Mouse (Mus musculus): ENCODE measurements around the gene Ppard.
A peak's percentile ranks its signal among the peaks of the same experiment; 100 is the strongest.

Gene Ppard

DNA sequence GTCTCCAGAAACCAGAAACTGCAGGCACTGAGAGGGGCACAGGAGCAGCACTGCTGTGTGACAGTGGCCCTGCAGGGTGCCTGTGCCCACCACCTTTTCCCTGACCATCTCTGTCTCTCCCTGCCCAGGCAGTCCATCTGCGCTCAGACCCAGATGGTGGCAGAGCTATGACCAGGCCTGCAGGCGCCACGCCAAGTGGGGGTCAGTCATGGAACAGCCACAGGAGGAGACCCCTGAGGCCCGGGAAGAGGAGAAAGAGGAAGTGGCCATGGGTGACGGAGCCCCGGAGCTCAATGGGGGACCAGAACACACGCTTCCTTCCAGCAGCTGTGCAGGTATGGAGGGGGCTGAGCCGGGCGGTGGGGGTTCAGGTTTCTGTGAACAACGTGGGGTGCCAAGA is 53.6 kb downstream of the Ppard start:
- no peak for DNase-seq (ENCODE audit: low read depth)

DNA sequence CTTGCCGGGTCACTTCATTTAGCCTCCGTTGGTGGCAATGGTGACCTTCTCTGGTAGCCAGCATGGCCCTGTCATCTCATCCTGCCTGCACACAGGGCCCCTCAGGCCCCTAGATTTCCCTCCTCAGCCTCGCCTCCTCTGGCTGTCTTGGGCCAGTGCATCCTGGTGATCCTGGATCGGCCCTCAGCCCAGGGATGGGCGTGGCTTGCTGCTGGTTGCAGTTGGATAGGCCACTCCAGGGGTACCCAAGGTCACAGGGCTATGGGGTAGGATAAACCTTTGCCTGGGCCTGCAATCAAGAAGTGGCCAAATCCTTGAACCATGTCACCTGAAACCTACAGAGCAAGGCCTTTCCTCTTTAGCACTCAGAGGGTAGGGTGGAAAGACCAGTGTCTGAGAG is 54.5 kb downstream of the Ppard start:
- DNase-seq (ENCODE audit: low read depth): no peak

DNA sequence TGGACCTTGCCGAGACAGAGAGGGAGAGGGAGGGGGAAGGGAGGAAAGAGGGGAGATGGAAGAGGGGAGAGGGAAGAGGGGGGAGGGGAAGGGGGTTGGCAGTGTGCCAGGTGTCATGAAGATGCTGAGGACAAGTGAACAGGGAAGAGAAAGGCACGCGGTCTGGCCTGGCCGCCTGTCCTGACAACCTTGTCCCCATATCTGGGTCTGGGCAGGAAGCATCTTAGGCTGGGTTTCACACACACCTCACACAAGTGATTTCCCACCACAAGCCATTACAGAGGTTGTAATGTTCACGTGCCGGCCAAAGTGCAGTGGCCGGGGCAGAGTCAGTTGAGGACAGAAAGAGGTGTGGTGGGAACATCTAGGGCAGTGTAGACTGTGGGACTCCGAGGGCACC is 55.1 kb downstream of the Ppard start:
- DNase-seq (ENCODE audit: low read depth): no peak

DNA sequence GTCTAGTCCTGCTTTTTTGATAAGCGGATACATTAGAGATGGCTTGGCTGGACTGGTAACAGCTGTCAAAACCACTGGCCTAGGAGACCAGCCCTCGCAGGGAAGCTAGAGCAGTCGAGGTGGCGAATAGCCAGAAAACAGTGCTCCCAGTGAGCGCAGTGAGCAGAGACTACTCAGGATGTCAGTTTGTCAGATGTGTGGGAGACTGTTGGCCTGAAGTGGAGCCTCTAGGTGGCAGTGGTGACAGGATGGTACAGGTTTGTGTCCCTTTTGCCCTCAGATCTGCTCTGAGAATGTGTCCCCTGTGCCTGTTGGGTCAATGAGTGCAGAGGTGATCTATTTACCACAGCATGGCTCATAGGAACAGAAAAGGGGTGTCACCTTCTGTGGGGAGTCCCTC is 55.5 kb downstream of the Ppard start:
- peak; percentile 56 for DNase-seq (ENCODE audit: low read depth)

DNA sequence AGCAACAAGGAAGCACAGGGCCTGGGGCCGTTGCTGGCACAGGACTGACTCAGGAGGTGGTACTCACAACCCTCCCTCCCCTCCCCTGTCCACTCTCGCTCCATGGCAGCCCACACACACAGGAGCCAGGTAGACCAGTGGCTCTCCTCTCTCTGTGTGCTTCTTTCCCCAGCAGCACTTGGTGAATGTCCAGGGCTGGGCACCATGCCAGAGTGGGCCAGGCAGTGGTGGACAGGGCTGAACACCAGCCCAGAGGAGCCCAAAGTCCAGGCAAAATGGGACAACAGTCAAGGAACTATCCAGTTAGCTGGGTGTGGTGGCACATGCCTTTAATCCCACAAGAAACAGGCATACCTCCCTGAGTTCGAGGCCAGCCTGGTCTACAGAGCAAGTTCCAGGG is 57.8 kb downstream of the Ppard start:
- DNase-seq (ENCODE audit: low read depth): no peak

DNA sequence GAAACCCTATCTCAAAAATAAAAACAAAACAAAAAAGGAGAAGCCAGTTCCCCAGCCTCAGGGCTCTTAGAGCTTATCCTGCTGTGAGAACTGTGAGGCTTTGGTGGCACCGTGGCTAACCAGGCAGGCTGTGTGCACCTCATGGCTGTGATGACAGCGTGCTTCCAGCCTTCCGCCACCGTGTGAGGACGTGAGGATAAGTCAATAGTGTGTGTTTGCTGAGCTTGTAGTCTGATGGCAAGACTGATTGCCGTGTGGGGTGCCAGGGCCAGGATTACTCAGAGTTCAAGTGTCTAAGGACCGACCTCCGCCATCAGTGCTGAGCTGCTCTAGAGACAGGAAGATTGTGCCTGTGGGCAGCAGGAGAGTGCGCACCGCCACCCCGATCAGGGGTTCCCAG is 58.2 kb downstream of the Ppard start:
- peak; percentile 40 for DNase-seq (ENCODE audit: low read depth)

DNA sequence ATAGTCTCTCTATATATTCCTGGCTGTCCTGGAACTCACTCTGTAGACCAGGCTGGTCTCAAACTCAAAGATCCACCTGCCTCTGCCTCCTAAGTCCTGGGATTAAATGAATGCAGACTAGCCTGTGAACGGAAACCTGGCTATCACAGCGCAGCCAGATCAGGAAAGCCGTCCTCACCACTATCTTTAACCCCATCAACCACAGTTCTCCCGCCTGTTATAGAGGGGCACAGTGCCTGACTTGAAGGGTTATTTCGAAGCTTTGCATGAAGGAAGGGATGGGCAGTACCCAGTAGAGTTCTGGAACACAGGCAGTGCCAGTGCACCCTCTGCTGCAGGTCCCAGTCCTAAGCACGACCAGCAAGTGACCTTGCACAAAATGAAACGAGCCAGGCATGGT is 58.8 kb downstream of the Ppard start:
- DNase-seq (ENCODE audit: low read depth): peak; percentile 59

DNA sequence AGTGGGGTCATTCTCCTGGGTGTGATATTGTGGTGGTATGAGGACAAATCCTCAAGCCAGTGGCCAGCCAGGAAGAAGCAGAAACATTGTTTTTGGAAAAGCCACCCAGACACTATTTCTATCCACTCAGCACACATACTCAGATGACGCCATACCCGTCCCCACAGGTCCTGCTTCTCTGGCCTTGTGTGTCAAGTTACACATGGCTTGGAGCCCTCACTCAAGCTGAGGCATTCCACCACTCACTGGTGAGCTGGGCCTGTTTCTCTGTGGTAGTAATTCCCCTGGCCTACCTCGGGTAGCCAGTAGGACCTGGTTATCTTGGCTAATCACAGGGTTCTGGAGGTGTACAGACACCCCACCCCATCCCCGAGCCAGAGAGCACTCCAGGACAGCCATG is 61.2 kb downstream of the Ppard start:
- no peak for DNase-seq (ENCODE audit: low read depth)

DNA sequence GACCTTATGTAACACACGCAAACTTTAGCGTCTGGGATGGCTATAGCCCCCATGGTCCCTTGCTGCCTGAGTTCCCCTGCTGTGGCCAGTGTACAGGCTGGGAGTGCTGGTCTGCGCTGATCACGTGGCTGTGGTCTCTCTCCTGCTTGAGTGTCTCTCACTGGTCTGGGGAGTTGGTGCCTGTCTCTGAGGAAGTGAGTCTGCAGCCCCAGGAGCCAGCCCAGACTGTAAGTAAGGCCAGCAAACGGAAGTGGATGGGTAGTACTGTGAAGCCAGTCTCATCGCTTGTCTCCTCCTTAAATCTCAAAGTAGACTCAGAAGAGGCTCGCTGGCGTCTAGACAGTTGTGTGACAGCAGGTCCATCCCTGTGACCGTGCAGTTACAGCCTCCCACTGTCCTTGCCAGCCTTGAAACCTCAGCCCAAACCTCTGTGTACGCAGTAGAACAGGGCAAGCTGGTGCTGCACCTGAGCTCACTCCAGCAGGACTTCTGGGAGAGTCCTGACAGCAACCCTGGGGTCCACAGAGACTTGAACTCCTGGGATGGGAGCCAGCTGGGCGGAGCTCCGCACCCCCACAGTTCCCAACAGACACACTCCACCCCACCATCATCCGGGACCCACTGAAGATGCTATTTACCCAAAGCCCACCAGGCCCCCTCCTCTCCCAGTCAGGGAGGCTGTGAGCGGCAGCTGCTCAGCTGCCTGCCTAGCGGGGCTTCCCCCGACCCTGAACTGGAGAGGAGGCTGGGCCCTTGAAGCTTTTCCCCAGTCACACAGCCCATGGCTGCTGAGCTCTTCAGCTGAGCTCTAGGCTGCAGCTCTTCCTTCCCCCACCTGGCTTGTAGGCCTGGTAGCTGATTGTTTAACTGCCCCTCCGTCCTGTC is 62.2 kb downstream of the Ppard start:
- DNase-seq (ENCODE audit: low read depth): no peak

DNA sequence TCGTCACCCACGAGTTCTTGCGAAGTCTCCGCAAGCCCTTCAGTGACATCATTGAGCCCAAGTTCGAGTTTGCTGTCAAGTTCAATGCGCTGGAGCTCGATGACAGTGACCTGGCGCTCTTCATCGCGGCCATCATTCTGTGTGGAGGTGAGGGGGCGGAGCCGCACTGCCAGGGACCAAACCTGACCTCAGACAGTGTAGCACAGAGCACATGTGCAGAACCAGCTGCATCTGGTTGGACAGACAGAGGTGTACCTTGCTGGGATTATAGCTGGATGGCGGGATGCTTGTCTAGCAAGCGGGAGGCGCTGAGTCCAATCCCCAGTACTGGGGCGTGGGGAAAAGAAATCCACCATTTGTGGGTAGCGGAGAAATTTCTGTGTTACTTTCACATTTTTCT is 66.4 kb downstream of the Ppard start:
- no peak for DNase-seq (ENCODE audit: low read depth)

DNA sequence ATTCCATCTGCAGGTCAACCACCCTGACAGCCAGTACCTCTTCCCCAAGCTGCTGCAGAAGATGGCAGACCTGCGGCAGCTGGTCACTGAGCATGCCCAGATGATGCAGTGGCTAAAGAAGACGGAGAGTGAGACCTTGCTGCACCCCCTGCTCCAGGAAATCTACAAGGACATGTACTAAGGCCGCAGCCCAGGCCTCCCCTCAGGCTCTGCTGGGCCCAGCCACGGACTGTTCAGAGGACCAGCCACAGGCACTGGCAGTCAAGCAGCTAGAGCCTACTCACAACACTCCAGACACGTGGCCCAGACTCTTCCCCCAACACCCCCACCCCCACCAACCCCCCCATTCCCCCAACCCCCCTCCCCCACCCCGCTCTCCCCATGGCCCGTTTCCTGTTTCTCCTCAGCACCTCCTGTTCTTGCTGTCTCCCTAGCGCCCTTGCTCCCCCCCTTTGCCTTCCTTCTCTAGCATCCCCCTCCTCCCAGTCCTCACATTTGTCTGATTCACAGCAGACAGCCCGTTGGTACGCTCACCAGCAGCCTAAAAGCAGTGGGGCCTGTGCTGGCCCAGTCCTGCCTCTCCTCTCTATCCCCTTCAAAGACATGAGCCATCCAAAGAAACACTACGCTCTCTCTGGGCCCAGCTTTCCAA is 67.3 kb downstream of the Ppard start:
- DNase-seq (ENCODE audit: low read depth): no peak

DNA sequence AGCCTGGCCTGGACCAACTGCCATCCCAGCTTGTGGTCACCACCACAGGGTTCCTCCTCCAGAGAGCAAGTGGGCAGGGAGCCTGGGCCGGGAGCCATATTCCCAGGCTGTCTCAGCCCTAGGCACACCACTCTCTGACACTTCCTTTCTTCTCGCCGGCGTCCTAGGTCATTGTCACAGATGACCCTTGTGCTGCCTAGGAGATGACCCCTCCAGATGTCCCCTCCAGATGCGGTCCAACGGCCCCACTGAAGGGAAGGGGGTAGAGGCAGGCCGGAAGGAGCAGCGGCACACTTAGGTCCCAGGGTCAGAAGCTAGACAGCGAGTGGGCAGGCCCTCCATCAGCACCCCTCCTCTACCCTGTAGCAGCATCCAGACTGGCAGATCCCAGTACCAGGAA is 67.8 kb downstream of the Ppard start:
- no peak for DNase-seq (ENCODE audit: low read depth)

DNA sequence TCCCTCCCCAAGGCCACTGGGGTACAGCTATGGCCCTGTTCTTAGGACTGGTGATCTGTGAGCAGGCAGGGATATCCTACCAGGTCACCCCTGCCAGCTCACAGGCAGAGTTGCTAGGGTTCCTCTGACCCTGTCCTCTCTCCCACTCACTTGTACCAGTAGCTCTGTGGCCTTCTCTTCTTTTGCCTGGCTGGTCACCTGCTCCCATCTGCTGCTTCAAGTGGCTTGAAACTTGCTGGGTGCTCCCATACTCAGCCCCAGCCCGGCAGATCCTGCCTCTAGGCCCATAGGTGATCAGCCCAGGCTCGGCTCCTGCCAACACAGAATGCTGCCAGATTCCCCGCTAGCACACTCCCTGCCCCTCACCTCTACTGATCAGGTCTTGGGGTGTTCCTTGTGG is 68.3 kb downstream of the Ppard start:
- no peak for DNase-seq (ENCODE audit: low read depth)

DNA sequence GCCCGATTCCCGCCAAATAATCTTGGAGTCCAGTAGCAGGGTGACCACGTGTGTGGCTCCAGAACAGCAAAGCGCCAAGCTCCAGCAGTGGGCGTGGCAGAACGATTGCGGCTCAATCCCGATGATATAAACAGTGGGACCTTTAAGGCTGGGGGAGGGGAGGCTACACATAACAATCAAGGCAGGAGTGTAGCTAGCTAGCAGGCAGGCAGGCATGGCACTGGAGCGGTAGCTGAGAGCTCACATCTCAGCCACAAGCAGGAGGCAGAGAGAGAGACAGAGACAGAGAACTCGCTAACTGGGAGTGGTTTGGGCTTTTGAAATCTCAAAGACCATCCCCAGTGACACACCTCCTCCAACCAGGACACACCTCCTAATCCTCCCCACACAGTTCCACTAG is 72.7 kb downstream of the Ppard start:
- no peak for DNase-seq (ENCODE audit: low read depth)

DNA sequence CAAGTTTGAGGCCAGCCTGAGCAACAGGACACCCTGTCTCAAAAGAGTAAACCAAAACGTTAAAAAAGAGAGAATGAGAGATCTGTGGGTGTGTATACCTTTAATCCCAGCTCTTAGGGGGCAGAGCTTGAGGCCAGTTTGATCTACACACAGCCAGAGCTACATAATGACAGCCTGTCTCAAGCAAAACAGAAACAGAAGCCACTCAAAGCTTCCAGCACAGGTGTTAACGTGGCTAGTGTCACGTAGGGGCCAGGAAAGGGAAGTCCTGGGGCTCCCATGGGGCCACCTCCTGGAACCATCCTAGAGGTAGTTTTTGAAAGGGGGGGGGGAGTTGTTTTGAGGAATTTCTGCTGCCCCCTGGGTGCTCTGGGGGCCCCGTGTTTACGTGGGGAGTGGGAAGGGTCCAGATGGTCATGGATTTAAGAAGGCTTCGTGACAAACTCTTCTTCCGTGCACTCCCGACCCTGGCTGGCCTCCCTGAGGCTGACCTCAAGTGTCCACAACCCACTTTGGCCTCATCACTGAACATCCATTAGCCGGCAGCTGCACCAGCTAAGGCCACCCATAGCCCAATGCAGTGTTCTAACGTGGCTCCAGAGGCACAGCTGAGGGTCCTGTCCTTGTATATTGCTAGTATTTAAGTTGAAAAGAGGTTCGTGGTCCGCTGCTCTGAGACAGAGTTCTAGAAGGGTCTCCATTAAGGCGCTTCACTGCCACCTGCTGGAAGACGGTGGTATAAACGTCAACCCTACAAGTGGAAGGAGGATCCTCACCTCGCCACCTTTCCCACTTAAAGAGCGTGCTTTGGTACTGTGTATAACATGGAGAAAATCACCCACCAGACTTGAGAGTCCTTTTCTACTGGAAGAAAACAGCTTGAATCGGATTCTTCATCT is 76.0 kb downstream of the Ppard start:
- DNase-seq (ENCODE audit: low read depth): peak; percentile 95

DNA sequence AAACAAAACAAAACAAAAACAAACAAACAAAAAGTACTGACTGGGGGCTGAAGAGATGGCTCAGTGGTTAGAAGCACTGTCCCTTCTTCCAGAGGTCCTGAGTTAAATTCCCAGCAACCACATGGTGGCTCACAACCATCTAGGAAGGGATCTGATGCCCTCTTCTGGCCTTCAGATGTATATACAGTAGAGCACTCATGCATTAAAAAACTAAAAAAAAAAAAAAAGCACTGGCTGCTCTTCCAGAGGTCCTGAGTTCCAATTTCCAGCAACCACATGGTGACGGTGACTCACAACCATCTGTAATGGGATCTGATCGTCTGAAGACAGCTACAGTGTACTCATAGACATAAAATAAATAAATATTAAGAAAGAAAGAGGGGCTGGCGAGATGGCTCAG is 78.3 kb downstream of the Ppard start:
- peak; percentile 44 for DNase-seq (ENCODE audit: low read depth)

DNA sequence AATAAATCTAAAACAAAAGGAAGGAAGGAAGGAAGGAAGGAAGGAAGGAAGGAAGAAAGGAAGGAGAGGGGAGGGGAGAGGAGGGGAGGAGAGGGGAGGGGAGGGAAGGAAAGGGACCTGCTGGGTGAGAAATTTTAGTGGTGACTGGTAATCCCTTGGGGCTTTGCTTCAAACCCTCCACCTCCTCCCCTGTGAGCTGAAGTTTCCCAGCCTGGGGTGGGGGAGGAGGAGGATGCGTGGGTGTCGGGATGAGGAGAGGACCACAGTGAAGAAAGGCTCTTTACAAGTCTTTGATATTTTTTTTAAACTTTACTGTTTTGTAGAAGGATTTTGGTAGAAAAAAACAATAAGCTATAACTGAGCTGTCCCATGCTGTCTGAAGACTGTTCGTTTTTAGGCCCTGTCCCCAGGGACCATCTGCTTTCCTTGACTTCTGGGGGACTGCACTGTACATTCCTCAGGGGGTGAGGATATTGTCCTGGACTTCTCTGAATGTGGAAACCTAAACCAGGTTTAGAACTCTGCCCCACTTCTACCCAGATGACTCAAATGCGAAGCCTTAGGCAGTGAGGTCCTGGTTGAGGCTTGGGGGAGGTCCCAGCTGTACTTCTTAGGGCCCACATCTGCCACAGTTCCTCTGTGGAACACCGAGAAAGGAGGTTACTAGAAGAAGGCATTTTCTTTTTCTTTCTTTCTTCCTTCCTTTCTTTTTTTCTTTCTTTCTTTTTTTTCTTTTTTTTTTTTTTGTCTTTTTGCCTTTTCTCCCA is 79.0 kb downstream of the Ppard start:
- peak; percentile 34 for DNase-seq (ENCODE audit: low read depth)

DNA sequence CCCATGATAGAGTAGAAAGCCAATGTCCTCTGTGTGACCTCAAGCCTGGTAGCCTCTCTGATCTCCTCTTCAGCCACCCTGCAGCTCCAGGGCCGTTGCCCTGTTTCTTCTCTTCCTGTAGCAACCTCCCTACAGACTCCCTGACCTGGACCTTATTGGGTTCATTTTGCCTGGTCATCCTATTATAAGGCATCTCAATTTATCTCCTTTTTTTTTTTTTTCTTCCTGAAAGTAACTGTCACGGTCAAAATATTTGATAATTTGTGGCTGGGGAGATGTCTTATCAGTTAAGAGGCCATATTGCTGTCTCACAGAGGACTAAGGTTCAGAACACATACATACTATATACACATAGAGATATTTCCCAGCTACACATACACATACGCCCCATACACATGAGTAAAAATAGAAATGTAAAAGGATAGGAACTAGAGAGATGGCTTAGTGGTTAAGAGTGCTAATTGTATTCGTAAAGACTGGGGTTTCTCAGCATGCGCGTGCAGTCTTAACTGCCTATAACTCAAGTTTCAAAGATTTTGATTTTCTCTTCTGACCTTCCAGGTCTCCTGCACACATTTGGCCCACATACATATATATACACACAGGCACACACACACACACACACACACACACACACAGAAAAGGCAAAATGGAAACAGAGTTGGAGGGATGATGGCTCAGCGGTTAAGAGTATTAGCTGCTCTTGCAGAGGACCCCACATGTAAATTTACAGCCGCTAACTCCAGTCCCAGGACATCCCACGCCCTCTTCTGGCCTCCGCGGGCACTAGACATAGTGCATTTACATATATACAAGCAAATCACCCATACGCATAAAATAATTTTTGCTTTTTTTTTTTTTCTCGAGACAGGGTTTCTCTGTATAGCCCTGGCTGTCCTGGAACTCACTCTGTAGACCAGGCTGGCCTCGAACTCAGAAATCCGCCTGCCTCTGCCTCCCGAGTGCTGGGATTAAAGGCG is 80.0 kb downstream of the Ppard start:
- peak; percentile 69 for DNase-seq (ENCODE audit: low read depth)

DNA sequence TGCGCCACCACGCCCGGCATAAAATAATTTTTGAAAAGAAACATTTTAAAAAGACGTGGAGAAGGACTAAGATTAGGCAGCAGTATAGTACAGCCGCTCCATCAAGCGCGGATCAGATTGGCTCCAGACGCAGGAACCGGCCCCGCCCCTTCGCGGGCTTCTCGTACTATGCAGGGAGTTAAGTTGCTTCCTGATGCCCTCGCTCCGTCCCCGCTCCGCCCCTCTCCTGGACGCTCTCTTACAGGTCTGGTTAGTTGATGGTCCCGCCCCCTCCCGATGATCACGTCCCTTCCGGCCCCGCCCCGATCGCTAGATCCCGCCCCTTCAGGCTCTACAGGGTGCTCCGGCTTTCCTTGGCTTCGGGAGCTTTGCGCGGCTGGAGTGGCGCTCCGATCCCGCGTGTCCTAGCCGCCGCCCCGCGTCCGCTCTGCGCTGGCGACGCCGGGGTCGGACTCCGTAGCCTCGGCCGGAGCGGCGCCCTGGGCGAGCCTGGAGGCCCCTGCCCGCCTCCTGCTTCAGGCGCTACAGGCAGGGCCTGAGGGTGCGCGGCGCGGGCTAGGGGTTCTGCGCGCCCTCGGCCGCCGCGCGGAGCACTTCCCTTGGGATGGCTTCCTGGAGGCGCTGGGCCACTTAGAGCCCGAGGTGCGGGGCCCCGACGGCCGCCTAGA is 80.8 kb downstream of the Ppard start, which contains the start of gene Fance:
TSS of gene Fance (plus strand) at position 308 of the 668 bp plus-strand sequence.
- DNase-seq (ENCODE audit: low read depth): peak; percentile 100

DNA sequence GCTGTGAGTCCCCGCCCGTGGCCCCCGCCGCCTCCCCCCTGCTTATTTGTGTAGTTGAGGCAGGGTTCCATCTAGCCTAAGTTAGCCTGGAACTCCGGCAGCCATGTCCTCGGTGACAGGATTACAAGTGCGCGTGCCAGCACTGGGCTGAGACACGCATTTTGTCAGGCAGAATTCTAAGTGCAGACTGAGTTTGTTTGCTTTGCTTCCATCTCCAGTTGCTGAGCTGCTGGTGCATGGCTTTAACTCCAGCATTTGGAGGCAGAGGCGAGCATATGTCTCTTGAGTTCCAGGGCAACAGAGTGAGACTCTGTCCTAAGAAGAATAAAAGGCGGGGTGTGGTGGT is 81.4 kb downstream of the Ppard start:
- DNase-seq (ENCODE audit: low read depth): no peak

Data from induced T-regulatory cell, adult 2 months (primary cell).